In genomic region chr14:22003231-22003630, GRCm38 (mm10) we compare ENCODE assay signal across 20 mouse cellular contexts. TPM values are rescaled to one million over a fixed set of nuclear protein-coding genes. Genes with fewer than 3 reads are reported as not detected.
"Had no signal": no experiment of that assay in that cellular context is flagged by ENCODE, and none has a peak within 500 bp of the region (broad histone marks: within the 10 kb centered on the region; RNA-seq: fewer than 3 reads in every experiment).

No protein-coding gene starts in this region.

- H3K27ac ChIP-seq: heart, embryonic 10.5 days; hindbrain, embryonic 13.5 days; hindbrain, embryonic 15.5 days; hindbrain, postnatal 0 days; layer of hippocampus, adult 2 months; left cerebral cortex, adult 2 months; limb, embryonic 10.5 days; limb, embryonic 12.5 days had no signal

- H3K36me3 ChIP-seq: heart, embryonic 10.5 days; heart, embryonic 12.5 days; hindbrain, embryonic 13.5 days; hindbrain, embryonic 15.5 days; limb, embryonic 10.5 days; limb, embryonic 12.5 days had no signal

- DNase-seq: forebrain, postnatal 0 days; gastrocnemius, postnatal 14 days; gastrocnemius, postnatal 36 days; heart, adult 18-20 months; heart, postnatal 10 days; heart, postnatal 36 days; kidney, adult 18-20 months; kidney, adult 8-10 months; kidney, postnatal 10 days; kidney, postnatal 25 days; kidney, postnatal 4 days had no signal

- H3K4me3 ChIP-seq: heart, embryonic 10.5 days; heart, embryonic 12.5 days; hindbrain, embryonic 13.5 days; hindbrain, embryonic 15.5 days; layer of hippocampus, adult 2 months; left cerebral cortex, adult 2 months; limb, embryonic 10.5 days; limb, embryonic 12.5 days had no signal

- H3K9ac ChIP-seq: forebrain, postnatal 0 days; heart, embryonic 12.5 days; hindbrain, embryonic 13.5 days; hindbrain, embryonic 15.5 days; limb, embryonic 12.5 days had no signal

- H3K9me3 ChIP-seq: heart, embryonic 10.5 days; heart, embryonic 12.5 days; hindbrain, embryonic 13.5 days; hindbrain, embryonic 15.5 days; limb, embryonic 10.5 days; limb, embryonic 12.5 days had no signal

- H3K4me1 ChIP-seq: heart, embryonic 10.5 days; heart, embryonic 12.5 days; hindbrain, embryonic 15.5 days; limb, embryonic 10.5 days; limb, embryonic 12.5 days had no signal

- H3K4me2 ChIP-seq: heart, embryonic 12.5 days; hindbrain, embryonic 13.5 days; hindbrain, embryonic 15.5 days; limb, embryonic 12.5 days had no signal

- ATAC-seq: forebrain, postnatal 0 days; hindbrain, postnatal 0 days had no signal

- H3K27me3 ChIP-seq: hindbrain, embryonic 15.5 days had no signal

RNA-seq across cellular contexts. Expression of gene Lrmda, which starts 16.3 kb away (rescaled TPM):
- total RNA-seq: forebrain, postnatal 0 days had no signal
